Mouse (Mus musculus): ENCODE measurements around the gene Spag9. TPM values are rescaled to one million over a fixed set of nuclear protein-coding genes. Genes with fewer than 3 reads are reported as not detected.

Gene Spag9
- polyA plus RNA-seq, 1 experiment = 12.6 TPM

DNA sequence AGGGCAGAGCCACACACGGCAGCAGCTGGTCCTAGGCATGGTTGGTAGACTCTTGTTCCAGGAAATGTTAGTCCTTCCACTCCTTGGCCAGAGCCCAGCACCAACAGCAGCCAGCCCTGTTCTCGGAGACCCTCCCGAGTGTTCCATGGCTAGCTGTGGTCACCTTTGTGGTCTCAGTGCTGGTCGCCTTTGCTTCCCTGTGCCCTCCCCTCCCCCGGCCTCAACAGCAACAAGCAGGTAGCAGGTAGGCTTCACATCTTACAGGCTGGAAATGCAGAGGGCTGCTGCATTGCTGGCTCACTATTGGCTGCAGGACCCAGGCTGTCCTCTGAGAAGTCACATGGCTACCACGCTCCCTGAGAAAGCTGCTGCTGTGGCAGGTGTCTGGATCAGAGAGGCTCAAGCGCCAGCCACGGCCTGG, 139.7 kb downstream of the Spag9 start:
- Histone ChIP-seq H3K79me2 (ENCODE audit: control insufficient read depth, insufficient read depth) (no peaks in the 10 kb centered on the region), H3K27me3 (ENCODE audit: control insufficient read depth, insufficient read depth, insufficient read length) (no peaks in the 10 kb centered on the region), H3ac (ENCODE audit: control insufficient read depth, insufficient read length, low read depth) (no peak overlapping the region), H3K4me3 (ENCODE audit: insufficient read depth, poor library complexity, severe bottlenecking) (no peak overlapping the region), H3K79me3 (ENCODE audit: low read depth) (no peaks in the 10 kb centered on the region), H3K36me3 (ENCODE audit: control insufficient read depth, insufficient read depth) (no peaks in the 10 kb centered on the region)
- TF ChIP-seq USF1 (IDR thresholded peaks at IDR 0.05; ENCODE audit: low read depth) = no peak
- no peak for TF ChIP-seq FOSL1 (IDR thresholded peaks at IDR 0.05; ENCODE audit: insufficient read depth, low read length, poor library complexity, severe bottlenecking)
- no peak for TF ChIP-seq CEBPB (IDR thresholded peaks at IDR 0.05; ENCODE audit: low read depth)
- no peak for TF ChIP-seq MYOD1 (IDR thresholded peaks at IDR 0.05; ENCODE audit: control insufficient read depth, insufficient read length, low read depth)
- TF ChIP-seq MAX (IDR thresholded peaks at IDR 0.05) = no peak
- TF ChIP-seq MYOG (IDR thresholded peaks at IDR 0.05; ENCODE audit: control insufficient read depth, extremely low read depth, insufficient read length) = no peak
- TF ChIP-seq CTCF (IDR thresholded peaks at IDR 0.05; ENCODE audit: control insufficient read depth, insufficient read depth, insufficient read length) = no peak

DNA sequence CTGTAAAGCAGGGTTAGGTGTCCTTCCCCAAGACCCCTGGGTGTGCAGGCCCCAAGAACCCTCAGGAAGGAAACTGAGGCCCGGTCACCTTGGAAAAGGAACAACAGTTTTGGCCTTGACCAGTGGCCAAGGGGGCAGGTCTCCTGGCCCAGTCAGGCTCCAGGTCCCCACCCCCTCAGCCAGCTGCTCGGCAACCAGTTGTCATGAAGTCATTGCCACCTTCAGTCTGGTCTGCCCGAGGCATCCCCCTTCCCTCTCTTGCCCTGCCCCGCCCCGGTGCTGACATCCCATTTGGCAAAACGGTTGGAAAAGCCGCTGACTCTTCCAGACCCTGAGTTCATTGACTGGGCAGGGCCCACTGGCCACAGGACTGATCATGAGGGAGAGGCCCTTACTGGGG, 140.8 kb downstream of the Spag9 start:
- no peak overlapping the region for H3K4me3 ChIP-seq (ENCODE audit: insufficient read depth, poor library complexity, severe bottlenecking)
- peak; percentile 24 for TF ChIP-seq MYOD1 (IDR thresholded peaks at IDR 0.05; ENCODE audit: control insufficient read depth, insufficient read length, low read depth)
- no peak for TF ChIP-seq FOSL1 (IDR thresholded peaks at IDR 0.05; ENCODE audit: insufficient read depth, low read length, poor library complexity, severe bottlenecking)
- no peak for TF ChIP-seq MYOG (IDR thresholded peaks at IDR 0.05; ENCODE audit: control insufficient read depth, extremely low read depth, insufficient read length)
- H3ac ChIP-seq (ENCODE audit: control insufficient read depth, insufficient read length, low read depth) = no peak overlapping the region
- no peaks in the 10 kb centered on the region for H3K27me3 ChIP-seq (ENCODE audit: control insufficient read depth, insufficient read depth, insufficient read length)
- H3K79me3 ChIP-seq (ENCODE audit: low read depth) = no peaks in the 10 kb centered on the region
- no peaks in the 10 kb centered on the region for H3K79me2 ChIP-seq (ENCODE audit: control insufficient read depth, insufficient read depth)
- no peaks in the 10 kb centered on the region for H3K36me3 ChIP-seq (ENCODE audit: control insufficient read depth, insufficient read depth)

DNA sequence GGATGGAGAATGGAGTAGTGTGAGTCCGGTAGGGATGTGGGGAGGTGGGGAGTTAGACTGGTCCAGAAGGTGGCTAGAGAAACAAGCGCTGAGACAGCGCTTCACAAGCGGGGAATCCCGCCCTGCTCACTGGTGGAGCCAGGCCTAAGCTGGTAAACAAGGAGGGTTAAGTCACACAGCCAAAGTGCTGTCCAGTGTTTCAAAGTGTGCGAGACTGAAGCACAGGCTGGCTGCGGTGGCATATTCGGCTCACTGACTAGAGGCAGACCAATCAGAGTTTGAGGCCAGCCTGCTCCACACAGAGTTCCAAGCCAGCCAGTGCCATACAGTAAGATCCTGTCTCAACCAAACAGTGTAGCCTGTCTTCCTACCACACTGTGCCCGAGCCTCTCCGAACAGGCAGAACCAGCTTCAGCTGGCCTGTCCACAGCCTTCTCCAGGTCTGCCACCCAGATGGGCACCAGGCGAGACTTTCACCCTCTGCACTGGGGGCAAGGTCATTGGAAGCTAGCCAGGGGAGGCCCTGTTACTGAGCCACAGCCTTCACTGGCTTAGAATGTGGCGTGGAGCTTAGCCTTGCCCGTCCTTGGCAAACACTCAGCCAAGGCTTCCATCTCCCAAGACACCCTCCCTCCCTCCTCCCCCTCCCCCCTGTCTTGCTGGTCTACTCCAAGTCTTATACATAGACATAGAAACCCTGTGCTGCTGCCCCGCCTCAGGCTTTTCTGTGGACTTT, 141.6 kb downstream of the Spag9 start:
- Histone ChIP-seq H3K79me2 (ENCODE audit: control insufficient read depth, insufficient read depth) (no peaks in the 10 kb centered on the region), H3K27me3 (ENCODE audit: control insufficient read depth, insufficient read depth, insufficient read length) (no peaks in the 10 kb centered on the region), H3K79me3 (ENCODE audit: low read depth) (no peaks in the 10 kb centered on the region), H3K4me3 (ENCODE audit: insufficient read depth, poor library complexity, severe bottlenecking) (no peak overlapping the region), H3ac (ENCODE audit: control insufficient read depth, insufficient read length, low read depth) (no peak overlapping the region), H3K36me3 (ENCODE audit: control insufficient read depth, insufficient read depth) (no peaks in the 10 kb centered on the region)
- TF ChIP-seq FOSL1 (IDR thresholded peaks at IDR 0.05; ENCODE audit: insufficient read depth, low read length, poor library complexity, severe bottlenecking) = no peak
- no peak for TF ChIP-seq USF1 (IDR thresholded peaks at IDR 0.05; ENCODE audit: low read depth)
- TF ChIP-seq CEBPB (IDR thresholded peaks at IDR 0.05; ENCODE audit: low read depth) = no peak

DNA sequence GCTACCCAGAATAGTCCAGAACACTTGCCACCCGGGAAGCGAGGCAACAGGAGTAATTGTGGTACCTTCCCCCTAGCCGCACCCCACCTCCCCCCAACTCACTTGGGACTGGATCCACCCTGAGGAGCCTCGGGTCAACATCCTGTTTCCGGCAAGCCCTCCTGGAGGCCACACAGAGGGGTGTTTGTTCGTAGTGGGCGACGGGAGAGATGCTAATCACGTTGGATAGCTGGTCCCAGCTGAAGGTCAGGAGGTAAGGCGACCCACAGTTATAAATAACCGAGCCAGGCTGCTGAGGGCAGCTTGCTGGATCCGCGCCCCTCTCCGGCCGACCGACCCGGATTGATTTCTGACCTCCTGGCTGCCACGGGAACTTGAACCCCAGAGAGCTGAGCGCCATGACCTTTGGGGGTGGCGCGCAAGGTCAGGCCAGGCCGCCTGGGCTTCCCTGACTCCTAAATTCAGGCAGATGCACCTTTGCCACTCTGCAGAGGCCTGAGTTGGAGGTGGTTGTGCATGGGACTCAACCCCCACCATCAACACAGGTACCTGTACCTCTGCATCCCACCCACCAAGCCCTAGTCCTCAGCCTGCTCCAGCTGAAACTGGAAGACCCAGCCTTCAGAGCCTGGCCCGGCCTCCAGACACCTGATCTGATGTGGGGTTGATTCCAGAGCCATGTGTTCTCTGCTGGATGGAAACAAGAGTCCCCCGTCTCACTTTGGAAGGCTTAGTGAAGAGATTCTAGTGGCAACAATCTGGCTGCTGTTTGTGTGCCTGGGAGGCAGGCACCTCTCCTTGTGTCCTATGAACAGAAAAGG, 142.7 kb downstream of the Spag9 start:
- H3ac ChIP-seq (ENCODE audit: control insufficient read depth, insufficient read length, low read depth) = no peak overlapping the region
- TF ChIP-seq MAX (IDR thresholded peaks at IDR 0.05) (no peak), MYOG (IDR thresholded peaks at IDR 0.05; ENCODE audit: control insufficient read depth, extremely low read depth, insufficient read length) (no peak), MYOD1 (IDR thresholded peaks at IDR 0.05; ENCODE audit: control insufficient read depth, insufficient read length, low read depth) (no peak), CTCF (IDR thresholded peaks at IDR 0.05; ENCODE audit: control insufficient read depth, insufficient read depth, insufficient read length) (no peak), FOSL1 (IDR thresholded peaks at IDR 0.05; ENCODE audit: insufficient read depth, low read length, poor library complexity, severe bottlenecking) (no peak), CEBPB (IDR thresholded peaks at IDR 0.05; ENCODE audit: low read depth) (no peak), USF1 (IDR thresholded peaks at IDR 0.05; ENCODE audit: low read depth) (no peak)
- H3K79me3 ChIP-seq (ENCODE audit: low read depth) = no peaks in the 10 kb centered on the region
- no peaks in the 10 kb centered on the region for H3K79me2 ChIP-seq (ENCODE audit: control insufficient read depth, insufficient read depth)
- no peaks in the 10 kb centered on the region for H3K27me3 ChIP-seq (ENCODE audit: control insufficient read depth, insufficient read depth, insufficient read length)
- no peak overlapping the region for H3K4me3 ChIP-seq (ENCODE audit: insufficient read depth, poor library complexity, severe bottlenecking)
- H3K36me3 ChIP-seq (ENCODE audit: control insufficient read depth, insufficient read depth) = no peaks in the 10 kb centered on the region

DNA sequence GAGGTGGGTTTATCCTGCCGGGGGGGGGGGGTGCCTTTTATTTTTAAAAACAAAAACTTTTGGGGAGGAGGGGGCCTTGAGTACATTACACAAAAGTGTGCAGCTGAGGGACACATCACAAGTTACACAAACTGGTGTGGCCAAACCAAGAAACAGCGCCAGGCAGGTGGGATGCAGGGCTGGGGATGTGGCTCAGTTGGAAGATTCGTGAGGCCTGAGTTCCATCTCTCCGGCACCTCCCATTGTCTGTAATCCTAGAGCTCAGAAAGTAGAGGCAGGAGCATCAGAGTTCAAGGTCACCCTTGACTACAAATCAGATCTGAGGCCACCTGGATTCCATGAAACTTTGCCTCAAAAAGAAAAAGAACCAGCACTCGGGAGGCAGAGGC, 143.3 kb downstream of the Spag9 start:
- no peak for TF ChIP-seq MYOG (IDR thresholded peaks at IDR 0.05; ENCODE audit: control insufficient read depth, extremely low read depth, insufficient read length)
- no peak for TF ChIP-seq MAX (IDR thresholded peaks at IDR 0.05)
- TF ChIP-seq MYOD1 (IDR thresholded peaks at IDR 0.05; ENCODE audit: control insufficient read depth, insufficient read length, low read depth) = no peak
- TF ChIP-seq CEBPB (IDR thresholded peaks at IDR 0.05; ENCODE audit: low read depth) = no peak
- TF ChIP-seq CTCF (IDR thresholded peaks at IDR 0.05; ENCODE audit: control insufficient read depth, insufficient read depth, insufficient read length) = no peak
- TF ChIP-seq FOSL1 (IDR thresholded peaks at IDR 0.05; ENCODE audit: insufficient read depth, low read length, poor library complexity, severe bottlenecking) = no peak
- no peak for TF ChIP-seq USF1 (IDR thresholded peaks at IDR 0.05; ENCODE audit: low read depth)
- H3K4me3 ChIP-seq (ENCODE audit: insufficient read depth, poor library complexity, severe bottlenecking) = no peak overlapping the region

More for the DNA sequence above, 143.3 kb downstream of the Spag9 start:
- no peaks in the 10 kb centered on the region for H3K36me3 ChIP-seq (ENCODE audit: control insufficient read depth, insufficient read depth)
- H3K79me2 ChIP-seq (ENCODE audit: control insufficient read depth, insufficient read depth) = no peaks in the 10 kb centered on the region
- H3K79me3 ChIP-seq (ENCODE audit: low read depth) = no peaks in the 10 kb centered on the region
- no peaks in the 10 kb centered on the region for H3K27me3 ChIP-seq (ENCODE audit: control insufficient read depth, insufficient read depth, insufficient read length)
- H3ac ChIP-seq (ENCODE audit: control insufficient read depth, insufficient read length, low read depth) = no peak overlapping the region
